Mouse (Mus musculus) hindbrain, embryonic 11.5 days (tissue): ENCODE data around the gene Nin. TPM values are rescaled to one million over a fixed set of nuclear protein-coding genes. Genes with fewer than 3 reads are reported as not detected.

Experiments
- ATAC-seq: fragments of 200-750 bp; cut with Nextera tagmentation; 2 replicates; pipeline ENCODE4 v1.8.0; 2017; ENCODE audit warnings: mild to moderate bottlenecking, moderate TSS enrichment, moderate library complexity; ENCODE audit not compliant: low FRiP score
- DNase-seq: peaks from one replicate; pipeline ENCODE4 v3.0.0-alpha.2; 2015; ENCODE audit warnings: low spot score
- H3K27ac ChIP-seq: fragments of 300-500 bp; sonication (generic); 2 replicates; pipeline ENCODE4 v1.5.1; 2014; ENCODE audit warnings: mild to moderate bottlenecking, low read depth, low read length
- H3K27me3 ChIP-seq: fragments of 300-500 bp; sonication (generic); 2 replicates; pipeline ENCODE4 v1.6.1; 2014; ENCODE audit warnings: mild to moderate bottlenecking, low read length, moderate library complexity, mixed read lengths; ENCODE audit not compliant: control insufficient read depth, insufficient read depth
- H3K36me3 ChIP-seq: fragments of 300-500 bp; sonication (generic); 2 replicates; pipeline ENCODE4 v1.6.1; 2014; ENCODE audit warnings: mild to moderate bottlenecking, low read length, moderate library complexity, mixed read lengths; ENCODE audit not compliant: control insufficient read depth, insufficient read depth
- H3K4me1 ChIP-seq: fragments of 300-500 bp; sonication (generic); replicated peaks from 2 replicates; pipeline ENCODE4 v1.6.1; 2014; ENCODE audit warnings: low read length, mixed read lengths; ENCODE audit not compliant: control insufficient read depth, insufficient read depth
- H3K4me2 ChIP-seq: fragments of 300-500 bp; sonication (generic); replicated peaks from 2 replicates; pipeline ENCODE4 v1.6.1; 2014; ENCODE audit warnings: mild to moderate bottlenecking, low read depth, low read length
- H3K4me3 ChIP-seq: fragments of 300-500 bp; sonication (generic); 2 replicates; pipeline ENCODE4 v1.5.1; 2014; ENCODE audit warnings: low read depth, low read length
- H3K9ac ChIP-seq: fragments of 300-500 bp; sonication (generic); 2 replicates; pipeline ENCODE4 v1.6.1; 2014; ENCODE audit warnings: low read depth, low read length
- H3K9me3 ChIP-seq: fragments of 300-500 bp; sonication (generic); 2 replicates; pipeline ENCODE4 v1.6.1; 2016; ENCODE audit warnings: low read length; ENCODE audit not compliant: control insufficient read depth
- WGBS: fragments of 180-500 bp; shearing (Covaris S2); extraction: QIAGEN DNeasy Blood & Tissue Kit; methylation state at CpG from one replicate; pipeline ENCODE4 v1.1.7; 2014; 5-methylcytosine and 5-hydroxymethylcytosine counted together
- polyA plus RNA-seq: library from polyadenylated mRNA; unstranded; fragments of >200 nt; fragmentation: Nextera tagmentation; extraction: Ambion mirVana; gene quantifications from 2 replicates; pipeline ENCODE4 v1.2.1, GENCODE M21; 2014

The Nin gene
- polyA plus RNA-seq, 1 experiment from 2014 or later = 14.9 TPM

GRCm38 (mm10) chr12:69977376-69977998 is 136.0 kb downstream of the Nin start:
- 78% methylated on average over 9 of the region's 9 CpGs for WGBS
- no peak overlapping the region for H3K4me2 ChIP-seq
- DNase-seq (no peak), ATAC-seq (no peak)
- H3K27ac ChIP-seq = no peak overlapping the region
- no peak overlapping the region for H3K4me3 ChIP-seq
- no peaks in the 10 kb centered on the region for H3K36me3 ChIP-seq
- no peaks in the 10 kb centered on the region for H3K9me3 ChIP-seq
- H3K4me1 ChIP-seq = no peaks in the 10 kb centered on the region
- H3K27me3 ChIP-seq = no peaks in the 10 kb centered on the region
- H3K9ac ChIP-seq = no peak overlapping the region

GRCm38 (mm10) chr12:69976688-69977087 is 136.8 kb downstream of the Nin start:
- no peaks in the 10 kb centered on the region for H3K36me3 ChIP-seq
- DNase-seq = no peak
- no peak overlapping the region for H3K9ac ChIP-seq
- no peak overlapping the region for H3K4me3 ChIP-seq
- H3K27me3 ChIP-seq = no peaks in the 10 kb centered on the region
- ATAC-seq = no peak
- no peaks in the 10 kb centered on the region for H3K9me3 ChIP-seq
- H3K4me1 ChIP-seq = no peaks in the 10 kb centered on the region
- no peak overlapping the region for H3K4me2 ChIP-seq
- H3K27ac ChIP-seq = no peak overlapping the region
- 89% methylated on average over 6 of the region's 6 CpGs for WGBS

DNA sequence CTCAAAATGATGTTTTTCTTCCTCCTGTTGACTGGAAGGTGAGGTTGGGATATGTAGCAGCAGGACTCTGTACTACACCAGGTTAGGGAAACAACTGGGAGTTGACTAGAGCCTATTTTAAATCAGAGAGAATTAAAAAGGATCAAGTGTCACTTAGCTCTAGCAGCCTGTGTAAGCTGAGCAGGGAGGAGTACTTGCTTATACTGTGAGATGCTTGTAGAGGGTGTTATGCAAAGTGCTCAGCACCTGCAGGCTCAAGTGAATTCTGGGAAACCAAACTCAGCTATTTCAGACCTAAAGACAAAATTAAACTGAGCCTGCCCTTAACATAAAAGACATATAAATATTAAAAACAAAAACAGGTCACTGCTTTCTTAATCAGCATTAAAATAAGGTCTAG is 139.9 kb downstream of the Nin start:
- ATAC-seq = no peak

DNA sequence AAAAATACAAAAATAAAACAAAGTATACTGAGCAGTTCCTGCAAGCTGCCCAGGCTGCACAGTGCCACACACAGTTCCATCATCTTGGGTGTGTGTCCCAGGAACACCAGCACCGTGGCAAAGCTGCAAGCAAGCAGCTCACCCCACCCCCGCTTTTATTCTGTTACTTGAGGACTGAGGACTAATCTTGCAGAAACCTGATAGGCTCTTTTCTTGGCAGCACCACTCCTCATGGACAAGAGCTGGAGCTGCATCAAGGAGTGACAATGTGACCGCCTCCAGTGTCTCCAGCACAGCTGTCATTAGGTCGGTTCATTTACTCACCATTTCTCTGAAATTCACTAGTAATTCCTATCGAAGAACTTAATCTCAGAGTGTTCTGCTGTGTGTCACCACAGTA is 145.4 kb downstream of the Nin start:
- Histone ChIP-seq H3K9me3 (no peaks in the 10 kb centered on the region), H3K27ac (no peak overlapping the region), H3K36me3 (no peaks in the 10 kb centered on the region), H3K4me2 (no peak overlapping the region), H3K9ac (no peak overlapping the region), H3K4me3 (no peak overlapping the region), H3K4me1 (no peaks in the 10 kb centered on the region), H3K27me3 (no peaks in the 10 kb centered on the region)
- no peak for ATAC-seq
- no peak for DNase-seq
- 77% methylated on average over 5 of the region's 5 CpGs for whole genome bisulfite sequencing

More for the DNA sequence above, 139.9 kb downstream of the Nin start:
- Histone ChIP-seq H3K9ac (no peak overlapping the region), H3K4me3 (no peak overlapping the region), H3K9me3 (no peaks in the 10 kb centered on the region), H3K4me1 (no peaks in the 10 kb centered on the region), H3K27me3 (no peaks in the 10 kb centered on the region), H3K36me3 (no peaks in the 10 kb centered on the region), H3K27ac (no peak overlapping the region), H3K4me2 (no peak overlapping the region)
- DNase-seq = no peak

DNA sequence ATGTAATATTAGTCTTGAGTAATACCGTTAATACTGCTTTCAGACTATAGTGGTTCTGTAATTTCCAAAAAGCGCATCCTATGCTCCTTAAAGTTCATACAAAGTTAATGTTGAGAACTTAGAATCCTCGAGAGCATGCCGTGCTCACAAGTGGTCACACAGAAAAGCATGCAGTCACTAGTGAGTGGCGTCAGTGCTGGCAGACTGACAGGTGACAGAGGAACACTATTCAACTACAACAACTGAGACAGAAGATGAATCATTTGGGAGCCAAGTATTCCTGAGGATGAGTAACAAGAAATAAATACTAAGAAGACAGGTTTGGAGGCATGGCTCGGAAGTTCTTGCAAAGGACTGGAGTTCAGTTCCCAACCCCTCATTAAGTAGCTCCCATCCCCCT is 146.4 kb downstream of the Nin start:
- peaks cover 4% of the 10 kb centered on the region; the same call in 1 of the 2 replicates for H3K36me3 ChIP-seq
- DNase-seq (no peak), ATAC-seq (no peak)
- WGBS = 92% methylated on average over 6 of the region's 6 CpGs
- H3K9me3 ChIP-seq = no peaks in the 10 kb centered on the region
- no peaks in the 10 kb centered on the region for H3K27me3 ChIP-seq
- H3K27ac ChIP-seq = no peak overlapping the region
- H3K4me2 ChIP-seq = no peak overlapping the region
- no peaks in the 10 kb centered on the region for H3K4me1 ChIP-seq
- H3K9ac ChIP-seq = no peak overlapping the region
- H3K4me3 ChIP-seq = no peak overlapping the region

DNA sequence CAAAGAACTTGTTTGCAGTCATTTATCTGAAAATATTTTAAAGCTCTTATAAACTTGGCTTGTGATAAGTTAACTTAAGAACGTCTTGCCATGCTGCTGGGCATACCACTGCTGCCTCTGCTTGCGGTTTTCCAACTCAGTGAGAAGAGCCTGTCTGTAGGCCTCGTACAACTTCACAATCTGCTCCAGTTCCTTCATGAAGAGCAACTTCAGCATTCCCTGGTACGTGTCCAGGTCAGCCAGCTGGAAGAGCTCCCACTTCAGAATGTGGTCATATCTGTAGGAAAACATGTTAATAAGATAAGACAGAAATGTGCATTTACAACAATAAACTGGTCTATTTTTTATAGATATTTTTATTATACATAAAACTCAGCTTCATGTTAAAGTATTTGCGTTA is 147.4 kb downstream of the Nin start:
- 90% methylated on average over 5 of the region's 5 CpGs for WGBS
- no peak overlapping the region for H3K4me2 ChIP-seq
- no peak overlapping the region for H3K4me3 ChIP-seq
- no peak overlapping the region for H3K27ac ChIP-seq
- H3K9ac ChIP-seq = no peak overlapping the region
- H3K36me3 ChIP-seq = peaks cover 5% of the 10 kb centered on the region; the same call in 1 of the 2 replicates
- H3K27me3 ChIP-seq = no peaks in the 10 kb centered on the region
- DNase-seq (no peak), ATAC-seq (no peak)
- H3K4me1 ChIP-seq = no peaks in the 10 kb centered on the region
- no peaks in the 10 kb centered on the region for H3K9me3 ChIP-seq

- ATAC-seq = no peak
- Histone ChIP-seq H3K27me3 (no peaks in the 10 kb centered on the region), H3K36me3 (peaks cover 7% of the 10 kb centered on the region; the same call in 1 of the 2 replicates), H3K4me3 (no peak overlapping the region), H3K27ac (no peak overlapping the region), H3K4me1 (no peaks in the 10 kb centered on the region), H3K9ac (no peak overlapping the region), H3K4me2 (no peak overlapping the region), H3K9me3 (no peaks in the 10 kb centered on the region)
- DNase-seq = no peak
- whole genome bisulfite sequencing = 90% methylated on average over 3 of the region's 3 CpGs
Measured at GRCm38 (mm10) chr12:69965644-69966043, 147.9 kb downstream of the Nin start.

GRCm38 (mm10) chr12:69963141-69963540 is 150.4 kb downstream of the Nin start:
- 93% methylated on average over 6 of the region's 6 CpGs for WGBS
- no peak for DNase-seq
- peaks cover 7% of the 10 kb centered on the region; the same call in 1 of the 2 replicates for H3K36me3 ChIP-seq
- no peaks in the 10 kb centered on the region for H3K4me1 ChIP-seq
- no peak overlapping the region for H3K4me2 ChIP-seq
- ATAC-seq = no peak
- no peak overlapping the region for H3K27ac ChIP-seq
- no peak overlapping the region for H3K4me3 ChIP-seq
- H3K9me3 ChIP-seq = no peaks in the 10 kb centered on the region
- H3K27me3 ChIP-seq = no peaks in the 10 kb centered on the region
- H3K9ac ChIP-seq = no peak overlapping the region

GRCm38 (mm10) chr12:69962468-69962867 is 151.0 kb downstream of the Nin start:
- no peak overlapping the region for H3K9ac ChIP-seq
- H3K4me1 ChIP-seq = no peaks in the 10 kb centered on the region
- H3K4me2 ChIP-seq = no peak overlapping the region
- H3K9me3 ChIP-seq = no peaks in the 10 kb centered on the region
- H3K27ac ChIP-seq = no peak overlapping the region
- no peak overlapping the region for H3K4me3 ChIP-seq
- H3K36me3 ChIP-seq = peaks cover 7% of the 10 kb centered on the region; the same call in 1 of the 2 replicates
- no peaks in the 10 kb centered on the region for H3K27me3 ChIP-seq
- ATAC-seq (no peak), DNase-seq (peak; percentile 56)
- WGBS = 67% methylated on average over 4 of the region's 4 CpGs
